Mouse (Mus musculus) ES-E14 (cell line): ENCODE measurements around the gene Nadsyn1.

Experiments
- CHD2 ChIP-seq: IDR thresholded peaks from 2 replicates; pipeline ENCODE4 v1.6.1; 2014; ENCODE audit warnings: mild to moderate bottlenecking, low read depth, low read length, inconsistent platforms
- HCFC1 ChIP-seq: IDR thresholded peaks from 2 replicates; pipeline ENCODE4 v1.6.1; 2012; ENCODE audit warnings: low read length, inconsistent platforms, borderline replicate concordance; ENCODE audit not compliant: insufficient read depth
- MAFK ChIP-seq: IDR thresholded peaks from 2 replicates; pipeline ENCODE4 v1.6.1; 2014; ENCODE audit warnings: mild to moderate bottlenecking, low read depth, low read length, inconsistent platforms; ENCODE audit not compliant: insufficient read depth
- ZC3H11A ChIP-seq: IDR thresholded peaks from 2 replicates; pipeline ENCODE4 v1.6.1; 2012; ENCODE audit warnings: low read depth, mild to moderate bottlenecking, inconsistent platforms, low read length, borderline replicate concordance
- ZNF384 ChIP-seq: IDR thresholded peaks from 2 replicates; pipeline ENCODE4 v1.6.1; 2012; ENCODE audit warnings: low read depth, low read length, inconsistent platforms

DNA sequence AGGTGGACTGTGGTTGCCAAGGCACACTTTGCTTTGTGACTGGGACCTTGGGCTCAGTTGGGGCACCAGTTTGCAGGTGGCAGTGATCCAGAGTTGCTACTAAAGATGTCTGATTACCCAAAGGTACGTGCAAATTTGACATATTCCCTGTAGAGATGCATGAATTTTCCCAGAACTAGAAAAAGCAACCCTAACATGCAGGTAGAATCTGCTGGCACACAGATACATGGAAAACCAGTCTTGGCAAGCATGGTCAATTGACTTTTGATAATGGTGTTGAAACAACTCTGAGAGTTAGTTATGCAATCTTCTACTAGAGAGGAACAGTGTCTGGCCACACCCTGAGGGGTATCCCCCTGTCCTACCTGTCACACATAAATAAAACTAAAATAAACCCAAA is 71.3 kb downstream of the Nadsyn1 start:
- TF ChIP-seq HCFC1: no peak
- no peak for TF ChIP-seq ZNF384
- TF ChIP-seq CHD2: no peak
- no peak for TF ChIP-seq MAFK
- no peak for TF ChIP-seq ZC3H11A
